Mouse (Mus musculus) effector memory CD4-positive, alpha-beta T cell, adult 7 months (primary cell): Measurements from ENCODE around the gene Notch3. TPM values are rescaled to one million over a fixed set of nuclear protein-coding genes. Genes with fewer than 3 reads are reported as not detected.

Source experiments
- polyA plus RNA-seq: library from polyadenylated mRNA; unstranded; fragments of 100-300 nt; shearing (Covaris generic); gene quantifications from one replicate; pipeline ENCODE4 v1.2.1, GENCODE M21; 2017

The Notch3 gene
- 0.10 TPM for polyA plus RNA-seq

GRCm38 (mm10) chr17:32166687-32167086 lies at the start of gene Notch3:
Gene Notch3, minus strand, starts transcription at chr17:32166852.

GRCm38 (mm10) chr17:32188863-32189636 lies 22.4 kb upstream of the Notch3 start, which contains the start of gene Ephx3:
Gene Ephx3, minus strand, starts transcription at chr17:32189549.

Other genes starting within 250 kb of the Notch3 start
- 38.5 TPM for gene Rrp1b, start 130.8 kb downstream of the Notch3 start, polyA plus RNA-seq
- gene Hsf2bp, start 130.5 kb downstream of the Notch3 start, polyA plus RNA-seq: 1.8 TPM
- 0.40 TPM for gene Ephx3, start 22.7 kb upstream of the Notch3 start, polyA plus RNA-seq
- 238 TPM for gene Brd4, start 117.9 kb upstream of the Notch3 start, polyA plus RNA-seq
- gene Akap8, start 154.4 kb upstream of the Notch3 start, polyA plus RNA-seq: 211 TPM
- 181 TPM for gene Akap8l, start 183.8 kb upstream of the Notch3 start, polyA plus RNA-seq
- gene Wiz, start 222.6 kb upstream of the Notch3 start, polyA plus RNA-seq: 15.8 TPM
- 524 TPM for gene Rasal3, start 236.7 kb upstream of the Notch3 start, polyA plus RNA-seq